Mouse (Mus musculus) cerebellum, adult 2 months (tissue): ENCODE data around the gene Dapk3.

Experiments
- CTCF ChIP-seq: fragments of 200-500 bp; IDR thresholded peaks from 2 replicates; pipeline ENCODE4 v1.5.1; 2011; ENCODE audit warnings: low read depth, mild to moderate bottlenecking, control low read depth, low read length, moderate library complexity, borderline replicate concordance; ENCODE audit not compliant: insufficient read depth
- POLR2A ChIP-seq: fragments of 200-500 bp; IDR thresholded peaks from 2 replicates; pipeline ENCODE4 v1.6.1; 2011; ENCODE audit warnings: low read length, control low read depth, borderline replicate concordance; ENCODE audit not compliant: insufficient read depth

GRCm38 (mm10) chr10:81231436-81231835 is 48.6 kb downstream of the Dapk3 start:
- TF ChIP-seq POLR2A, result no peak
- no peak for TF ChIP-seq CTCF
